Mouse (Mus musculus): ENCODE measurements around the gene Sf3a1. TPM values are rescaled to one million over a fixed set of nuclear protein-coding genes. Genes with fewer than 3 reads are reported as not detected.

Sf3a1 gene
- polyA plus RNA-seq, 1 experiment from 2014 or later: 49.3 TPM

DNA sequence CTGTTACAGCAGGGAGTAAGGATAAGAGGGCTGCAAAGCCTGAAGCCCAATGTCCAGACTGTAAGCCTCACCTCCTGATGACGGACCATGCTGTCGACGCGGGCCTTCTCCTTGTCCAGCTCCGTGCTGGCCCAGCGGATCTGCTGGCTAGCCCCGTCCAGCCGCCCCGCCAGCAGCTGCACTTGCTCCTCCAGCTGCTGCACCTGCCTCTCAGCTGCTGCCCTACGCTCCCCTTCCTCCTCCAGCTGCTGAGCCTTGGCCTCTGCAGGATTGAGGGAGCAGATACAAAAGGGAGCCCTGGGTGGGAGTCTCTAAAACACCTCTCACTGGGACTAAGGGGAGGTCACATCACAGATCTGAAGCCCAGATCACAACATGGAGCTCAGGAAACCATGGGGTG, 13.1 kb upstream of the Sf3a1 start:
- no peak for ATAC-seq (ENCODE audit: low FRiP score)
- Histone ChIP-seq H3K4me2 (replicated peaks) (no peak overlapping the region), H3K27ac (no peak overlapping the region), H3K9me3 (ENCODE audit: control insufficient read depth, low read length) (no peaks in the 10 kb centered on the region), H3K9ac (no peak overlapping the region), H3K4me1 (replicated peaks; ENCODE audit: control insufficient read depth, insufficient read depth, low read length) (no peaks in the 10 kb centered on the region), H3K36me3 (replicated peaks; ENCODE audit: control insufficient read depth, insufficient read depth) (peaks cover 33% of the 10 kb centered on the region), H3K4me3 (replicated peaks; ENCODE audit: low read length) (no peak overlapping the region), H3K27me3 (ENCODE audit: control insufficient read depth, insufficient read depth, low read length) (no peaks in the 10 kb centered on the region)
- 86% methylated on average over 10 of the region's 10 CpGs for WGBS
- no peak for DNase-seq (ENCODE audit: low spot score)

DNA sequence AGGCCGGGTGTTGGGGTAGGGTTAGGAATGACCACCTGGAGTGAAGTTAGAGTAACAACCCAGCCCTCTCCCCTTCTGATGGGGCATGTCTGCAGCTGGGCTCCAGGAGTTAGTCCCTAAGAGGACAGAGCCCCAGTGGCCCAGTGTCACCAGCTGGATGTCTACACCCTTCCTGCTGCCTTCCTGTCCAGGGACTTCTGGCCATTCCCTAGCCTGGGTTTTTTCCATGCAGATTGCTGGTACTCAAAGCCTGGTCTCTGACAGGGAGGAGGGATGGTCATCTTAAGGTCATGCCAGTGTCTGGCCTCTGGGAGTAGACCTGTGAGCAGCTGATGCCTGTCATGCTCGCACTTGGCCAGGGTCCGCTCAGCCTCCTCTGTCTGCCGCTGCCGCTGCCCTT, 12.0 kb upstream of the Sf3a1 start:
- peaks cover 23% of the 10 kb centered on the region for H3K36me3 ChIP-seq (replicated peaks; ENCODE audit: control insufficient read depth, insufficient read depth)
- DNase-seq (ENCODE audit: low spot score): no peak
- no peak overlapping the region for H3K27ac ChIP-seq
- 89% methylated on average over 5 of the region's 5 CpGs for WGBS
- H3K9me3 ChIP-seq (ENCODE audit: control insufficient read depth, low read length): no peaks in the 10 kb centered on the region
- H3K4me1 ChIP-seq (replicated peaks; ENCODE audit: control insufficient read depth, insufficient read depth, low read length): no peaks in the 10 kb centered on the region
- H3K27me3 ChIP-seq (ENCODE audit: control insufficient read depth, insufficient read depth, low read length): no peaks in the 10 kb centered on the region
- no peak overlapping the region for H3K4me3 ChIP-seq (replicated peaks; ENCODE audit: low read length)
- no peak for ATAC-seq (ENCODE audit: low FRiP score)
- no peak overlapping the region for H3K9ac ChIP-seq
- H3K4me2 ChIP-seq (replicated peaks): no peak overlapping the region

DNA sequence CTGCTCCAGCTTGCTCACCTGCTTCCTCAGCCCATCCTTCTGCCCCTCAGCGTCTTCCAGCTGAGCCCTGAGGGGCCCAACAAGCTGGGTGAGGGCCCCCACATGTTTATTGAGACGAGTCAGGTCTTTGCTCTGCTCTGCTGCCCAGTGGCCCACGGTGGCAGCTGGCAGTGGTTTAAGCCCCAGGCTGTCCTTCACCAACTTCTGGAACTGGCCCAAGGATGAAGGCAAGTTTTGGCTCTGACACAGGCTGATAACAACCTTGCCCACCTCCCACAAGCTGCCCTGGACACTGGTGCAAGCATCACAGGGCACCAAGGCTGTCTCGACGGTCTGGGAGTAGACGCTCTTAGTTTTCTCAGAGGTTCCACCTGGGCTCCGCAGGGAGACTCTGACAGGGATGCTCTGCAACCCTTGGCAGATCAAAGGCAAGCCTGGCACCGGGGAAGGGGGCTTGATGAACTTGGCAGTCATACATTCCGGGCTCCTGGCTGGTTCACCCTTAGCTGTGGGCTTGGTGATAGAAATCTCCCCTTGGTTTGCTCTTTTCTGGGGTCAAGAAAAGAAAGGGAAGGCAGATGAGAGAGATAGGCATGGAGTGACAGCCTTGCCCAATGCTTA, 11.5 kb upstream of the Sf3a1 start:
- no peak overlapping the region for H3K9ac ChIP-seq
- no peaks in the 10 kb centered on the region for H3K4me1 ChIP-seq (replicated peaks; ENCODE audit: control insufficient read depth, insufficient read depth, low read length)
- no peak overlapping the region for H3K27ac ChIP-seq
- no peak overlapping the region for H3K4me3 ChIP-seq (replicated peaks; ENCODE audit: low read length)
- DNase-seq (ENCODE audit: low spot score) (no peak), ATAC-seq (ENCODE audit: low FRiP score) (no peak)
- no peaks in the 10 kb centered on the region for H3K27me3 ChIP-seq (ENCODE audit: control insufficient read depth, insufficient read depth, low read length)
- H3K4me2 ChIP-seq (replicated peaks): no peak overlapping the region
- 87% methylated on average over 9 of the region's 9 CpGs for WGBS
- peaks cover 18% of the 10 kb centered on the region for H3K36me3 ChIP-seq (replicated peaks; ENCODE audit: control insufficient read depth, insufficient read depth)
- H3K9me3 ChIP-seq (ENCODE audit: control insufficient read depth, low read length): no peaks in the 10 kb centered on the region

DNA sequence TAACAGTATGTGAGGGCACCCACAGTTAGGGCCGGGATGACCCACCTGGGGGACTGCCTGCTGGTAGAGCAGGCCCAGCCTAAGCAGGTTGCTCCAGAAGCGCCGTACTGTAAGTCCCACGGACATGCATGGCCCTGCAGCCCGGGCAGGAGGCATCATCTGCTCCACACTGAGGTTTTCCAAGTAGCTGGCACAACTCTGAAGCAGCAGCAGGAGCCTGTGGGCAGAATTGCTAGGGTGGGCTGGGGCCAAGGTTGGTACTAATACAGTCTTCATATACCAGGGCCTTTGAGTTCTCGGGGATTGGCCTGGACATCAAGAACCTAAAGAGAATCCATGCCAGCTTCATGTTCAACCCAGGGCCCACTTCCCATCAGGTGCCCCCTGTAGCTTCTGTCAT, 10.3 kb upstream of the Sf3a1 start:
- H3K4me3 ChIP-seq (replicated peaks; ENCODE audit: low read length): no peak overlapping the region
- no peak overlapping the region for H3K4me2 ChIP-seq (replicated peaks)
- no peak for DNase-seq (ENCODE audit: low spot score)
- peaks cover 8% of the 10 kb centered on the region; the same call in 1 of the 2 replicates for H3K36me3 ChIP-seq (replicated peaks; ENCODE audit: control insufficient read depth, insufficient read depth)
- ATAC-seq (ENCODE audit: low FRiP score): no peak
- no peaks in the 10 kb centered on the region for H3K4me1 ChIP-seq (replicated peaks; ENCODE audit: control insufficient read depth, insufficient read depth, low read length)
- WGBS: 90% methylated on average over 6 of the region's 6 CpGs
- H3K9ac ChIP-seq: no peak overlapping the region
- H3K9me3 ChIP-seq (ENCODE audit: control insufficient read depth, low read length): no peaks in the 10 kb centered on the region
- H3K27ac ChIP-seq: no peak overlapping the region
- H3K27me3 ChIP-seq (ENCODE audit: control insufficient read depth, insufficient read depth, low read length): no peaks in the 10 kb centered on the region

DNA sequence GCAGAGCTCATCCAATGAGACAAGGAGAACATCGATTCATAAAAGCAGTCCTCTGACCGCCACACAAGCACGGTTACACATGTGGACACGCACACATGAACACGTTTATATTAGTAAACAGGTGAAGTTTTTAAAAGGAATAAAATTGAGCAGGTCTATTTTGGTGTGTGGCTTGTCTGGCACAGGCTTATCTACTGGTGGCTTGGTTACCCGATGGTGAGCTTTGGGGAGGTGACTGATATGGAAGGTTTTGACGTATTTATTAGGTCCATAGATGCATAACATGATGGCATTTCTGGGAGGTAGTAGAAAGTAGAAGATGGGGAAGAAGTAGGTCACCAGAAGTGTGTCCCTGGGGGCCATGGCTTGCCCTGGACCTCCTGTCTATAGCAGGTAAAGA, 6.5 kb upstream of the Sf3a1 start:
- no peak overlapping the region for H3K4me2 ChIP-seq (replicated peaks)
- H3K27ac ChIP-seq: no peak overlapping the region
- no peak overlapping the region for H3K4me3 ChIP-seq (replicated peaks; ENCODE audit: low read length)
- DNase-seq (ENCODE audit: low spot score): no peak
- no peaks in the 10 kb centered on the region for H3K27me3 ChIP-seq (ENCODE audit: control insufficient read depth, insufficient read depth, low read length)
- no peak overlapping the region for H3K9ac ChIP-seq
- H3K9me3 ChIP-seq (ENCODE audit: control insufficient read depth, low read length): no peaks in the 10 kb centered on the region
- no peaks in the 10 kb centered on the region for H3K36me3 ChIP-seq (replicated peaks; ENCODE audit: control insufficient read depth, insufficient read depth)
- WGBS: 96% methylated on average over 7 of the region's 7 CpGs
- ATAC-seq (ENCODE audit: low FRiP score): no peak
- H3K4me1 ChIP-seq (replicated peaks; ENCODE audit: control insufficient read depth, insufficient read depth, low read length): no peaks in the 10 kb centered on the region

DNA sequence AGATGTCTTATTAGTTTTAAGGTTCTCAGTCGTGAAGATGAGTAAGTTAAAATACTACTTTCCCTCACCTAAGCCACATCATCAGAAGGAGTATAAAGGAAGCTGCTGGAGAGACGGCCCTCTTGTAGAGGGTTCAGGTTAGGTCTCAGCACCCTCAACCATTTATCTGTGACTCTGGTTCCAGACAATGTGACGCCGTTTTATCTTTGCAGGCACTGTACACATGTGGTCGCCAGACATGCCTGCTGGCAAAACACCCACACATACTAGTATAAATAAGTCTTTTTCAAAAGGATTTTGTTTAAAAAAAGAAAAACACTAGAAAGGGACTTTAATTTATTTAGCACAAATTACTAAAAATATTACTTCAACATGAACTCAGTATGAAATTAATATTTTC, 4.5 kb upstream of the Sf3a1 start:
- Histone ChIP-seq H3K27me3 (ENCODE audit: control insufficient read depth, insufficient read depth, low read length) (no peaks in the 10 kb centered on the region), H3K4me2 (replicated peaks) (no peak overlapping the region), H3K9ac (no peak overlapping the region), H3K4me1 (replicated peaks; ENCODE audit: control insufficient read depth, insufficient read depth, low read length) (peaks cover 8% of the 10 kb centered on the region; the same call in 1 of the 2 replicates), H3K4me3 (replicated peaks; ENCODE audit: low read length) (no peak overlapping the region), H3K27ac (no peak overlapping the region), H3K9me3 (ENCODE audit: control insufficient read depth, low read length) (no peaks in the 10 kb centered on the region), H3K36me3 (replicated peaks; ENCODE audit: control insufficient read depth, insufficient read depth) (no peaks in the 10 kb centered on the region)
- no peak for DNase-seq (ENCODE audit: low spot score)
- 86% methylated on average over 5 of the region's 5 CpGs for WGBS
- ATAC-seq (ENCODE audit: low FRiP score): no peak

DNA sequence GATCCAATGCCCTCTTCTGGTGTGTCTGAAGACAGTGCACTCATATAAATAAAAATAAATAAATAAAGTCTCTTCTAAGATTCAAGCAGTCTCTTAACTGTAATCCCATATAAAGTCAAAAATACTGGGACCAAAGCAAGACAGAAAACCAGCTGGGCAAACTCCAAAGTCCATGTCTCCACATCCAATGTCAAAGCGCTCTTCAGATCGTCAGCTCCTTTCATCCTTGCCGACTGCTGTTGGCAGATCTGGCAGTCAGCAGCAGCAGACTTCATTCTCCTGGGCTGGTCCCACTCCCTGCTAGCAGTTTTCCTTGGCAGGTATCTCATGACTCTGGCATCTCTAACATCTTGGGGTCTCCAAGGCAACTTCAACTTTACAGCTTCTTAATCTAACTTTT, 1.5 kb upstream of the Sf3a1 start:
- no peak for DNase-seq (ENCODE audit: low spot score)

DNA sequence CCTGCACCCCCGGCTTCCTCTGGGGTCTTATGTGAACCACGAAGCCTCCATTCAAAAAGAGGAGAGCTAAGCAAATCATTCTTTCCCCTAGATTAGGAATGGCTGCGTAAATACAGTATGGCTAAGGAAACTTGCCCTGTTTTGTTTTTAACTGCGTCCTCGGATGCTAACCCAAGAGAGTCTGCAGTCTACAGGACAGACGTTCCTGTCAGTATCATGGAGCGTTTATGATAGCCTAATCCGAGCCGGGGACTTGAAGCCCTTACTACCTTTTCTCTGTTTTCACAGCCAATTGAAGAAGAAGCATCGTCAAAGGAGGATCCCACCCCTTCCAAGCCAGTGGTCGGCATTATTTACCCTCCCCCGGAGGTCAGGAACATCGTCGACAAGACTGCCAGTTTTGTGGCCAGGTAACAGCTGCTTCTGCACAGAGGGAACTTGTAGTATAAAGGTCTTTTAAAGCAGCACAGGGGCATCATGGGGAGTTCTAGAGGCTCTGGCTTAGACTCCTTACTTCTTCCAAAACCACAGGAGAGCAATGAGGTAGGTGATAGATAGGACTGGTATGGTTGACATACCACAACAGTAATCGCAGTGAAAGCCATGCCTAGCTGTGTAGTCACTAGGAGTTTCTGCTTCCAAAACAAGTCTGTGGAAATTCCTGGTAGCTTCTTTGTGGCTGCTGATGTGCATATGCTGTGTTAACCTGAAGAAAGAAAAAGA, 769 bp downstream of the Sf3a1 start:
- 9% methylated on average over 15 of the region's 15 CpGs for WGBS
- ATAC-seq (ENCODE audit: low FRiP score) (peak; percentile 8; the same call in 1 of the 2 replicates), DNase-seq (ENCODE audit: low spot score) (no peak)
- Histone ChIP-seq H3K27ac (peak overlapping the region; percentile 92), H3K27me3 (ENCODE audit: control insufficient read depth, insufficient read depth, low read length) (no peaks in the 10 kb centered on the region), H3K4me3 (replicated peaks; ENCODE audit: low read length) (peak overlapping the region; percentile 70), H3K36me3 (replicated peaks; ENCODE audit: control insufficient read depth, insufficient read depth) (peaks cover 45% of the 10 kb centered on the region), H3K4me1 (replicated peaks; ENCODE audit: control insufficient read depth, insufficient read depth, low read length) (peaks cover 22% of the 10 kb centered on the region), H3K9ac (peak overlapping the region; percentile 73), H3K4me2 (replicated peaks) (peak overlapping the region; percentile 81), H3K9me3 (ENCODE audit: control insufficient read depth, low read length) (no peaks in the 10 kb centered on the region)

More for the DNA sequence above, 1.5 kb upstream of the Sf3a1 start:
- 89% methylated on average over 3 of the region's 3 CpGs for WGBS
- ATAC-seq (ENCODE audit: low FRiP score): no peak
- no peaks in the 10 kb centered on the region for H3K9me3 ChIP-seq (ENCODE audit: control insufficient read depth, low read length)
- H3K27ac ChIP-seq: no peak overlapping the region
- H3K4me1 ChIP-seq (replicated peaks; ENCODE audit: control insufficient read depth, insufficient read depth, low read length): peaks cover 22% of the 10 kb centered on the region
- peak overlapping the region; percentile 81; the same call in 1 of the 2 replicates for H3K4me2 ChIP-seq (replicated peaks)
- peaks cover 23% of the 10 kb centered on the region for H3K36me3 ChIP-seq (replicated peaks; ENCODE audit: control insufficient read depth, insufficient read depth)
- no peaks in the 10 kb centered on the region for H3K27me3 ChIP-seq (ENCODE audit: control insufficient read depth, insufficient read depth, low read length)
- H3K4me3 ChIP-seq (replicated peaks; ENCODE audit: low read length): no peak overlapping the region
- no peak overlapping the region for H3K9ac ChIP-seq

DNA sequence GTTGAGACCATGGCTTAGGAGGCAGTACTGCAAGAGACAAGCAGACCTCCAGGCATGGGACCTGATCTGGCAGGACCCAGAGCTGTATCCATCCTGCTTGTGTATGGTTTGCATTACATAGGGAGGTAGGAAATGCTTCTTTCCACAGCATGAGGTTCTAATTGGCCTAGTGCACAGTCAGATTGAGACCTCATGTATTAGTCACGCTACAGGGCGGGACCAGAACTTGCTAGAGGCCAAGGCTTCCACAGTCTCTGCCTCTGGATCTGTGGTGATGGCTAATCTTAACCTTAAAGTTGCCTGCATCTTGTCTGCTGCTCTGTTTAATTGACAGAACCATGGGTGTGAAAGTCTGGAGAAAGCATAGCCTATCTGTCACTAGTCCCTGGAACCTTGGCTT, 4.6 kb downstream of the Sf3a1 start:
- Histone ChIP-seq H3K27me3 (ENCODE audit: control insufficient read depth, insufficient read depth, low read length) (no peaks in the 10 kb centered on the region), H3K4me1 (replicated peaks; ENCODE audit: control insufficient read depth, insufficient read depth, low read length) (peaks cover 16% of the 10 kb centered on the region), H3K9ac (no peak overlapping the region), H3K9me3 (ENCODE audit: control insufficient read depth, low read length) (no peaks in the 10 kb centered on the region), H3K4me3 (replicated peaks; ENCODE audit: low read length) (no peak overlapping the region), H3K4me2 (replicated peaks) (no peak overlapping the region), H3K36me3 (replicated peaks; ENCODE audit: control insufficient read depth, insufficient read depth) (peaks cover 83% of the 10 kb centered on the region), H3K27ac (no peak overlapping the region)
- ATAC-seq (ENCODE audit: low FRiP score) (no peak), DNase-seq (ENCODE audit: low spot score) (no peak)
- 89% methylated on average over 2 of the region's 2 CpGs for WGBS
